Mouse (Mus musculus): ENCODE results near the gene Tmem79. TPM values are rescaled to one million over a fixed set of nuclear protein-coding genes. Genes with fewer than 3 reads are reported as not detected.
A peak's percentile ranks its signal among the peaks of the same experiment; 100 is the strongest.
"Not testable (repeated sequence)": the region's sequence is repeated elsewhere in the genome, so short reads cannot be mapped to it uniquely, and the experiment has no call there.

Tmem79 gene
- total RNA-seq (2015), result 1.1 and 1.9 TPM in 2 replicates
- 1.3 and 2.3 TPM in 2 replicates for total RNA-seq (2017)

DNA sequence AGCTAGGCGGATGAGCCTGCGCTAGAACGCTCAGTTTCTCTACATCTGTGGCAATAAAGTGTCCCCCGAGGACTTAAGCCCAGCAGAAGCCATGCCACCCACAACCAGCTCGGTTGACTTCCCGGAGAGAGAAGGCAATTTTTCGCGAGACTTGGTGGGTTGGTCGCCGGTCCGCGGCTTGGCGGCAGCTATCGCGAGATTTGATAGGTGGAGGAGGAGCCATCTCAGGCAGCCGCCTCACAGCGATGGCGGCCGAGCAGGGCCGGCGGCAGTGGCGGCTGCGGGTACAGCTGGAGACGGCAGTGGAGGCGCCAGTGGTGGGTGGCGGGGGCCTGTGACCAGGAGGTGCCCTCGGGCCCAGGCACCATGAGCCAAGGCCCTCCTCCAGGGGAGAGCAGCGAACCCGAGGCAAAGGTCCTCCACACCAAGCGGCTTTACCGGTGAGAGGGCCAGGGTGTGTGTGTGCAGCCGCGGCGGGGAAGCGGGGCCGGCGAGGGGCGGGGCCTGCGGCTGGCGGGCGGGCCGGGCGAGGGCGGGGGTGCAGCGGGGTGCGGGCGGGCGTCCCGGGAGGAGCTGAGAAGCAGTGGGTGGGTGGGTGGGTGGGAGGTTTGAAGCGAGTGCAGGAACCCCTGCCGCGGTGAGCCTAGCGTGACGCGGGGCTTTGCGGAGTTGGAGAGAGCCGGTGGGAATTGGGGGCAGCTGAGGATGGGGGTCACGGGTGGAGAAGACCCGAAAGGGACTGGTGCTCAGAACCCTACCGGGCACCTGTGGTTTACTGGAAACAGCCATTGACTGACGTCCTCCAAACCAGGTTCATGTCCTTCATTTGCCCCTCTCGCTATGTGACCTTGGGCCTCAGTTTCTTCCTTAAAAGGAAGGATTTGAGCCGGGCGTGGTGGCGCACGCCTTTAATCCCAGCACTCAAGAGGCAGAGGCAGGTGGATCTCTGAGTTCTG lies at the start of gene Tmem79, which contains the start of gene Smg5:
Gene Tmem79 (minus strand): TSS at position 91 of the 956 bp plus-strand sequence.
Gene Smg5 (plus strand): TSS at position 203 of the 956 bp plus-strand sequence.
- ATAC-seq (replicated peaks; ENCODE audit: poor library complexity), result peak; percentile 79

DNA sequence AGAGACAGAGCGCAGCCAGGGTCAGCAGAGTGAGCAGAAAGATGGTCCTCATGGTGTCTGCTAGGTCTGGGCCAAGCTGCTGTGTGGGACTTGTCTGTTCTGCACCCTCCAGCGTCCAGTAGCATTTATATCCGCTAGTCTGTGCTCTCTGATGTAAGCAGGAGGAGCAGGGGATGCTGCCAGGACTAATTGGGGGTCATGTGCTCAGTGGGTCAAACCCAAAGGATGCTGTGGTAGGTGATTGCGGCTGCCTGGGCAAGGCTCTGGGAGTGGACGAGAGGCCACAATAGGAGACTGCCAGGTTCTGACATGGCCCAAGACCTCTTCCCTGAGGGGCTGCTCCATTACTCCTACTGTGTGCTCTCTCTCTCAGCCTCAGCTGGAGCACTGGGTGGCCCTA lies 48.4 kb upstream of the Tmem79 start, which contains the start of gene Bglap:
Gene Bglap (minus strand): TSS at position 101 of the 400 bp plus-strand sequence.
- no peak for ATAC-seq (replicated peaks; ENCODE audit: poor library complexity)

- not testable (repeated sequence) for ATAC-seq (replicated peaks; ENCODE audit: poor library complexity)
Observed at GRCm38 (mm10) chr3:88382383-88382782, 46.4 kb upstream of the Tmem79 start.

- peak; percentile 94 for ATAC-seq (replicated peaks; ENCODE audit: poor library complexity)
Observed at GRCm38 (mm10) chr3:88381389-88382315, 45.7 kb upstream of the Tmem79 start.

DNA sequence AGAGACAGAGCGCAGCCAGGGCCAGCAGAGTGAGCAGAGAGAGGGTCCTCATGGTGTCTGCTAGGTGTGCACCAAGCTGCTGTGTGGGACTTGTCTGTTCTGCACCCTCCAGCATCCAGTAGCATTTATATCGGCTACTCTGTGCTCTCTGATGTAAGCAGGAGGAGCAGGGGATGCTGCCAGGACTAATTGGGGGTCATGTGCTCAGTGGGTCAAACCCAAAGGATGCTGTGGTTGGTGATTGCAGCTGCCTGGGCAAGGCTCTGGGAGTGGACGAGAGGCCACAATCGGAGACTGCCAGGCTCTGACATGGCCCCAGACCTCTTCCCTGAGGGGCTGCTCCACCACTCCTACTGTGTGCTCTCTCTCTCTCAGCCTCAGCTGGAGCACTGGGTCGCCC lies 42.7 kb upstream of the Tmem79 start, which contains the start of gene Bglap2:
Gene Bglap2 (minus strand): TSS at position 101 of the 400 bp plus-strand sequence.
- ATAC-seq (replicated peaks; ENCODE audit: poor library complexity), result not testable (repeated sequence)

GRCm38 (mm10) chr3:88376644-88377043 lies 40.7 kb upstream of the Tmem79 start:
- not testable (repeated sequence) for ATAC-seq (replicated peaks; ENCODE audit: poor library complexity)

DNA sequence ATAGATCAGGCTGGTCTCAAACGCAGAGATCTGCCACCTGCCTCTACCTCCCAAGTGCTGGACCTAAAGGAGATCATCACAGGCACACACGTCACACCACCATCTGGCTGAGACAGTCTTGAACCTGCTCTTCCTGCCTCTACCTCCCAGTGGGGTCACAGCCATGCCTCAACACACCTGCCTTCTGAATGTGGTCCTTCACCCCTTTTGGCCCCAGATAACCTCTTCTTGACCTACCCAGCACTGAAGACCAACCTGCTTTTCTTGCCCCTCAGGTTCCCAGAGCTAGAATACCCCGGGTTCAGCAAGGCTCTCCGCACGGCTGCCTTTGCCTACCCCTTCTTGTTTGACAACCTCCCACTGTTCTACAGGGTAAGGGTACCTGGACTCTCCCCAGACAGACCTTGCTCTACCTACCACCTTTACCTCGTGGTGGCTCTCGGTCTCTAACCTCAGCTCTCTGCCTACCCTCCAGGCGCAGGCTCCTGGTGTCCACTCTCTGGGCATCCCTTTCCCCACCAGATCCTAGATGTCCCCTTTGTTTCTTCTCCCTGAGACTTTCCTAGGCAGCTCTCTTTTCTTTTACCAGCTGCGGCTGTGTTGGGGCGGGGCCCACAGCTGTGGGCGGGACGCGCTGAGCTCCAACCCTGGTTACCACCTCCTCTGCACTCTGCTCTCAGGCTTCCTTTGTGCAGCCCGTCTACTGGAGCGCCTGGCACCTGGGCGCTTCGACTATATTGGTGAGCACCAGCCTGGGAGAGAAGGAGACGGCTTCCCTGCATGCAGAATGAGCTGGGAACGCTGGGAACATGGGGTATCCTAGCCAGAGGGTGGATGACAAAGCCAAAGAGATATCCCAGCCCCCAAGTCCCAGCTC lies 40.0 kb upstream of the Tmem79 start:
- ATAC-seq (replicated peaks; ENCODE audit: poor library complexity), result peak; percentile 95

DNA sequence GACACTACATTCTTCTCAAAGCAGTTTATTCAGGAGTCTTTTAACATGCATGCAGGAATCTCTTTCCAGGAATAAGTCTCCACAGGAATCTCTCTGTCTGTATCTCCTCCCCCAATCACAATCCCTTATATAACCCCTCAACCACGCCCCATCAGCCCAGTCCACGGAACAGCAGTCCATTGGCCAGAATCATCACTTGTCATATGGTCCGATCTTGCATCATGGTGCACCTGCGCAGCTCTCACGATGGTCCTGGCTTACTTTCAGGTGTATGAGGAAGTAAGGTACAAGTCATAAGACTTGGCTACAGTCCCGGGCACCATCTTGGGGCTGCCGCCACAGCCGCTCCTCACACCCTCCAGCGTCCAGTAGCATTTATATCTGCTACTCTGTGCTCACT lies 36.7 kb upstream of the Tmem79 start, which contains the start of gene Bglap3:
Gene Bglap3 (minus strand): TSS at position 101 of the 400 bp plus-strand sequence.
- ATAC-seq (replicated peaks; ENCODE audit: poor library complexity), result not testable (repeated sequence)

- not testable (repeated sequence) for ATAC-seq (replicated peaks; ENCODE audit: poor library complexity)
Observed at GRCm38 (mm10) chr3:88368511-88368910, 32.6 kb upstream of the Tmem79 start.

GRCm38 (mm10) chr3:88367517-88367916 lies 31.6 kb upstream of the Tmem79 start:
- not testable (repeated sequence) for ATAC-seq (replicated peaks; ENCODE audit: poor library complexity)

- peak; percentile 78 for ATAC-seq (replicated peaks; ENCODE audit: poor library complexity)
Observed at GRCm38 (mm10) chr3:88366830-88367428, 31.0 kb upstream of the Tmem79 start.

- no peak for ATAC-seq (replicated peaks; ENCODE audit: poor library complexity)
Observed at GRCm38 (mm10) chr3:88365705-88366361, 29.9 kb upstream of the Tmem79 start.

- ATAC-seq (replicated peaks; ENCODE audit: poor library complexity), result no peak
Observed at GRCm38 (mm10) chr3:88364337-88364736, 28.4 kb upstream of the Tmem79 start, which contains the start of gene Paqr6. Paqr6 (plus strand) TSS chr3:88364584.

DNA sequence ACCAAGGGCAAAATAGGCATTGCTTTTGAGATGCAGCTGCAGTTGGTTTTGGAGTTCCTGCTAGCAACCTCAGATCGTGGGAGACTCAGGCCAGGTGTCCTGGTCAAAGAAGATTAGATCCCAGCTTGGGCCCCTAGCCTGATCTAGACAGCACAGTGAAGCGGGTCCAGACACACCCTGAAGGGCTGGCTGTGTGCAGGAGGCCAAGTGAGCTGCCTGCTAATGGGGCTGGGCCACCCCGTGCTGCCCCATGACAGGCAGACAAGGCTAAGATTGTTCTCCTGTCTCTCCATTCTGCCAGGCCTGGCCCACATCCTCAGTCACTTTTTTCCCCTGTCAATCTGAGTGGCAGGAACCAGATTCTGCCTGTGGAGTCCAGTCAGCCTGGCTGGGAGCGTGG lies 27.8 kb upstream of the Tmem79 start:
- peak; percentile 71 for ATAC-seq (replicated peaks; ENCODE audit: poor library complexity)

DNA sequence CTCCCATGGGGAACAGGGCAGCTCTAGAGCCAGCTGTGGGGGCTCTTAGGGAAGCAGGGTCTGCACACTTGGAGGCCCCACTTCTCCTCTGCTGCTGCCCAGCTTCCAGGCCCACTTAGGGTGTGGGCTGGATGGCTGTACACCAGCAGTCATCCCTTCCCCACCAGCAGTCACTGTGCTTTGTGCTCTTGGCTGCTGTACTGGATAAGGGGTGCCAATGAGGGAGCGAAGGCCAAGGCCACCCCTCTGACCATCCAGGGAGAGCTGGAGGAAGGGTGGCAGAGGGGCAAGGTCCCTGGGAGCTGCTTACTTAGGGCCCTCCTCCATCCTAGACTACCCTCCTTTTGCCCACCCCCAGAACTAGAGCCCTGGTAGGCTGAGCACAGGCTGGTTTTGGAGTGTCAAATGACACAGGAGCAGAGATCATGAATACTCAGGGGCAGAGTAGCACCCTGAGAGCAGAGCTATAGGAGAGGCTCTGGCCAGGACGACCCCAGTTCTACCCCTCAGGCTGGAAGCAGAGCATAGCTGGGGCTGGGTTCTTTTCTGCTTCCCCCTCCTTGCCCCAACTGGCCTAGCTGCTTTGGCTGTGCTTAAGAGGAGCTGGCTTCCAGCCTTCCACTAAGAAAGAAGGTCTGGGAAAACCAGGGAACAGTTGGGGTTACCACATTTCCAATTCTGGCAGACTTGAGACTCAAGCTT lies 25.8 kb upstream of the Tmem79 start:
- ATAC-seq (replicated peaks; ENCODE audit: poor library complexity), result no peak

DNA sequence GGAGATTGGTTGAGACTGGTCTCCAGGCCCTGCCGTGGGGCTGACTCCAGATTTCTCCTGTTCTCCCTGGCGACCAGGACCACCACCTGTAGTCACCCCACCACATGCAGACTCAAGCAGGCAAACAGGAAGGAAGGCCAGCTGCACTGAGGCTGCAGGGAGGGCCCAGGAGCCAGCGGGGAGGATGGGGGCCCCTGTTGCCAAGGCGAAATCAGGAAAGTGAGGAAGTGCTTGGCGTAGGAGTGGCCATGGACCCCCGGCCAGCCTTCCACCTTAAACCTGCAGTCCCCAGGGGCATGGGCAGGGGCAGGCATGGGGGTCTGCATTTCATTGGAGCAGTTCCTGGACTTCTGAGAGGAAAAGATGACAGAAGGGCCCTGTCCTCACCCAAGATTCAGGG lies 25.1 kb upstream of the Tmem79 start:
- no peak for ATAC-seq (replicated peaks; ENCODE audit: poor library complexity)

- ATAC-seq (replicated peaks; ENCODE audit: poor library complexity), result no peak
Observed at GRCm38 (mm10) chr3:88359989-88360388, 24.0 kb upstream of the Tmem79 start.

DNA sequence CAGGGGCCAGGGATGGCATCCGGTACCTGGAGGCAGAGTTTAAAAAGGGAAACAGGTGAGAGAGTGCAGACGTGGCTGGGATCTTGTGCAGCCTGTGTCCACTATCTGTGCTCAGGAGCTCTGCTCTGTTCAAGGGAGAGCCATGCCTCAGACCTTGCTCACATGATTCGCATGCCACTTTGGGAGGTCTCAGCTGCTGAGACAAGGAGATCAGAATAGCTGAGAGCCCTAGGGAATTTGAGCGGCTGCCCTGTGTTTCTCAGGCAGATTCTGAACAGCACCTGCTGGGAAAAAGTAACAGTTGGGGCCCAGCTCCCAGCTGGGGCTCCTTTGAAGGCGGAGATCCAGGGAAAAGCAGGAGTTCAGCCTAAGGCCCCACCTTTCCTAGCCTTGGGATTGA lies 23.6 kb upstream of the Tmem79 start:
- no peak for ATAC-seq (replicated peaks; ENCODE audit: poor library complexity)

Measured in megakaryocyte progenitor cell, adult 5-6 weeks (primary cell).